20 mouse cellular contexts compared by ENCODE assay signal in the genomic region with DNA sequence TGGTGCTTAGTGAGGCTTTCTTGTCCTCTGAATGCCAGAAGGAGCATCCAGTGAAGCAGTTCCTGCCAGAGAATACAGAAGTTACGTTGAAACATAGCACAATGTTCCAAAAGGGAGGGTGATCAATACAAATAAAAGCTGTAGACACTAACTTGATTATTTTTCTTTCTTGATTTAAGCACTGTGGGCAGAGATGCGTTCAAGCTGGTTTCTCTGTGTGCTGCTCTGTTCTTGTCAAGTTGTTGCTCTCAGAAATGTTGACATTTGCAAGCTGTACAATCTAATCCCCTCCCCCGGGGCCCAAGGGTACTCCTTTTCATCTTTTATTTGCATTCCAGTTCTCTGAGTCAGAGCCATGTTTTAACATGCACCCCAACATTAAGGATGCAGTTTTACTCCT.
DNase-seq lines count a peak whose midpoint lies in the region; ATAC-seq and TF ChIP-seq lines count a peak whose summit lies in the region.
"Had no signal": no experiment of that assay in that cellular context is flagged by ENCODE, and none has a peak within 500 bp of the region (broad histone marks: within the 10 kb centered on the region; RNA-seq: fewer than 3 reads in every experiment).

No protein-coding gene starts in this region.

- no peak for DNase-seq in kidney, postnatal 25 days
- DNase-seq in lung, adult 18-20 months = peak; percentile 18 to 54
- DNase-seq in lung, adult 2 months = no peak
- peak; percentile 46 for DNase-seq in embryonic facial prominence, embryonic 11.5 days (ENCODE audit: low spot score)
- peak; percentile 38 for DNase-seq in lung, postnatal 25 days (ENCODE audit: low spot score)
- DNase-seq in heart, postnatal 36 days = no peak
- DNase-seq: adrenal gland, postnatal 10 days; B cell, adult 2 months; cerebellum, adult 8-10 months; gastrocnemius, postnatal 25 days; heart, postnatal 14 days; kidney, adult 2 months; thymus, adult 18-20 months had no signal

- H3K9ac ChIP-seq in kidney, embryonic 14.5 days (ENCODE audit: low read depth, low read length) = no peak overlapping the region
- no peak overlapping the region for H3K9ac ChIP-seq in embryonic facial prominence, embryonic 11.5 days (replicated peaks; ENCODE audit: low read length)
- H3K9ac ChIP-seq: forebrain, embryonic 13.5 days; hindbrain, embryonic 15.5 days; liver, embryonic 12.5 days; midbrain, embryonic 15.5 days had no signal

- TF ChIP-seq CTCF in lung, adult 2 months (IDR thresholded peaks at IDR 0.05; ENCODE audit: insufficient read depth, low read length) = no peak

- H3K27ac ChIP-seq in kidney, embryonic 14.5 days (ENCODE audit: low read depth, low read length) = no peak overlapping the region
- no peak overlapping the region for H3K27ac ChIP-seq in embryonic facial prominence, embryonic 11.5 days (replicated peaks; ENCODE audit: low read depth, low read length)
- H3K27ac ChIP-seq: forebrain, embryonic 13.5 days; heart, embryonic 10.5 days; hindbrain, embryonic 15.5 days; liver, embryonic 12.5 days; midbrain, embryonic 15.5 days had no signal

- no peak overlapping the region for H3K4me3 ChIP-seq in kidney, embryonic 14.5 days (ENCODE audit: low read length)
- H3K4me3 ChIP-seq in lung, adult 2 months (replicated peaks; ENCODE audit: extremely low read depth, low read depth, low read length) = no peak overlapping the region
- H3K4me3 ChIP-seq in embryonic facial prominence, embryonic 11.5 days (ENCODE audit: low read depth, low read length) = no peak overlapping the region
- H3K4me3 ChIP-seq: forebrain, embryonic 13.5 days; heart, embryonic 10.5 days; hindbrain, embryonic 15.5 days; liver, embryonic 12.5 days; midbrain, embryonic 15.5 days had no signal

- WGBS in kidney, embryonic 14.5 days = 42% methylated on average over 3 of the region's 3 CpGs
- WGBS in lung, adult 2 months = 26% methylated on average over 3 of the region's 3 CpGs
- 41% methylated on average over 3 of the region's 3 CpGs for WGBS in embryonic facial prominence, embryonic 11.5 days

- no peaks in the 10 kb centered on the region for H3K9me3 ChIP-seq in kidney, embryonic 14.5 days (ENCODE audit: control insufficient read depth, low read length)
- no peaks in the 10 kb centered on the region for H3K9me3 ChIP-seq in embryonic facial prominence, embryonic 11.5 days (replicated peaks; ENCODE audit: control insufficient read depth, low read length)
- H3K9me3 ChIP-seq: forebrain, embryonic 13.5 days; heart, embryonic 10.5 days; hindbrain, embryonic 15.5 days; liver, embryonic 12.5 days; midbrain, embryonic 15.5 days had no signal

- no peak overlapping the region for H3K4me2 ChIP-seq in kidney, embryonic 14.5 days (replicated peaks; ENCODE audit: low read depth, low read length)
- no peak overlapping the region for H3K4me2 ChIP-seq in embryonic facial prominence, embryonic 11.5 days (ENCODE audit: low read depth, low read length)
- H3K4me2 ChIP-seq: forebrain, embryonic 13.5 days; hindbrain, embryonic 15.5 days; liver, embryonic 12.5 days; midbrain, embryonic 15.5 days had no signal

- intact Hi-C loops in heart, postnatal 36 days (cut with DNase I) = no loop called here

- no peaks in the 10 kb centered on the region for H3K36me3 ChIP-seq in kidney, embryonic 14.5 days (ENCODE audit: control insufficient read depth, insufficient read depth, low read length)
- no peaks in the 10 kb centered on the region for H3K36me3 ChIP-seq in embryonic facial prominence, embryonic 11.5 days (replicated peaks; ENCODE audit: control insufficient read depth, insufficient read depth, low read depth, low read length)
- H3K36me3 ChIP-seq: heart, embryonic 10.5 days; hindbrain, embryonic 15.5 days; liver, embryonic 12.5 days; midbrain, embryonic 15.5 days had no signal

- no peaks in the 10 kb centered on the region for H3K4me1 ChIP-seq in kidney, embryonic 14.5 days (ENCODE audit: control insufficient read depth, insufficient read depth, low read length)
- H3K4me1 ChIP-seq in lung, adult 2 months (ENCODE audit: control insufficient read depth, insufficient read depth, low read length) = no peaks in the 10 kb centered on the region
- no peaks in the 10 kb centered on the region for H3K4me1 ChIP-seq in embryonic facial prominence, embryonic 11.5 days (ENCODE audit: control insufficient read depth, insufficient read depth, low read length)
- H3K4me1 ChIP-seq: forebrain, embryonic 13.5 days; hindbrain, embryonic 15.5 days; liver, embryonic 12.5 days; midbrain, embryonic 15.5 days had no signal

- TF ChIP-seq POLR2A in lung, adult 2 months (IDR thresholded peaks at IDR 0.05; ENCODE audit: borderline replicate concordance, extremely low read depth, low read depth, low read length) = no peak

- ATAC-seq in kidney, embryonic 14.5 days (ENCODE audit: low FRiP score, low TSS enrichment) = peak; percentile 43; the same call in 1 of the 2 replicates
- no peak for ATAC-seq in embryonic facial prominence, embryonic 11.5 days (replicated peaks; ENCODE audit: insufficient number of reproducible peaks, low FRiP score, low TSS enrichment, low read depth)
- ATAC-seq in inflammation-experienced regulatory T-cells, adult 6 months = no peak
- ATAC-seq: forebrain, embryonic 13.5 days; liver, embryonic 12.5 days; midbrain, embryonic 15.5 days had no signal

- H3K27me3 ChIP-seq in kidney, embryonic 14.5 days (ENCODE audit: control insufficient read depth, insufficient read depth, low read length) = no peaks in the 10 kb centered on the region
- H3K27me3 ChIP-seq in embryonic facial prominence, embryonic 11.5 days (ENCODE audit: control insufficient read depth, insufficient read depth, low read length) = no peaks in the 10 kb centered on the region
- H3K27me3 ChIP-seq: forebrain, embryonic 13.5 days; hindbrain, embryonic 15.5 days; liver, embryonic 12.5 days; midbrain, embryonic 15.5 days had no signal

Comparison
In these comparisons a context has a peak if more than half of its experiments do, and no peak if none do; other contexts are left out.
1. DNase-seq: peak in lung, adult 18-20 months (2 of 2), embryonic facial prominence, embryonic 11.5 days (single experiment) and lung, postnatal 25 days (single experiment); none in kidney, postnatal 25 days (0 of 2), lung, adult 2 months (single experiment) and heart, postnatal 36 days (0 of 2).